Mouse (Mus musculus): ENCODE results near the gene Grhl1. TPM values are rescaled to one million over a fixed set of nuclear protein-coding genes. Genes with fewer than 3 reads are reported as not detected.
A peak's percentile ranks its signal among the peaks of the same experiment; 100 is the strongest.

Gene Grhl1
- polyA plus RNA-seq, 1 experiment from 2014 or later, result 12.0 TPM

DNA sequence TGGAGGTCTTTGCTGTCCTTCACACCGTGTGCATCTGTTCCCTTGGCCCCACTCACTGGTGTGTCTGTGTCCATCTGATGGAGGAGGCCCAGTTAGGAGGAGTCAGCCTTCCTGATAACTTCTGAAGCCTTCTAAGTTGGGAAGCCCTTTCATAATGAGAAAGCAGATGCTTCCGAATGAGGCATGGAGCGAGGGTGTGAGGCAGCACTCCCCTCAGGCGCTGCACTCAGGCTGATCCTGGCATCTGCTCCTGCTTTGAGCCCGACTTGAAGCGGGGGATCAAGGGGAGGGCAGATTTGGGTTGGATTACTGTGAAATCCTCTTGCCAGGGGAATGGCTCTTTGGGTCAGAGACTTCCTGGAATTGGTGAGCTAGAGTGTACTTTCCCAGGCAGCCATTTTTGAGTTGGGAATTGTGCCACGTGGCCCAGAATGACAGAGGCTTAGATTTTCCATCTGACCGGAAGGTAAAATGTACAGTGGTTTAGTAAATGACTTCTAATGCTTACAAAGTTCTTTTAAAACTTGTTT is 27.3 kb downstream of the Grhl1 start:
- no peak overlapping the region for H3K4me3 ChIP-seq (ENCODE audit: low read depth, low read length)
- no peak overlapping the region for H3K27ac ChIP-seq (replicated peaks; ENCODE audit: low read depth, low read length)
- H3K27me3 ChIP-seq (replicated peaks; ENCODE audit: control insufficient read depth, insufficient read depth, low read length), result no peaks in the 10 kb centered on the region
- WGBS, result 44% methylated on average over 8 of the region's 8 CpGs
- no peaks in the 10 kb centered on the region; the same call in 1 of the 2 replicates for H3K4me1 ChIP-seq (ENCODE audit: control insufficient read depth, insufficient read depth, low read length)
- ATAC-seq (ENCODE audit: low read depth) (no peak; the same call in 1 of the 2 replicates), DNase-seq (ENCODE audit: low spot score) (peak; percentile 66)
- H3K9ac ChIP-seq (ENCODE audit: low read depth, low read length), result no peak overlapping the region
- H3K4me2 ChIP-seq (ENCODE audit: low read depth, low read length), result no peak overlapping the region
- no peaks in the 10 kb centered on the region for H3K36me3 ChIP-seq (ENCODE audit: control insufficient read depth, insufficient read depth, low read length)
- no peaks in the 10 kb centered on the region for H3K9me3 ChIP-seq (ENCODE audit: control insufficient read depth, low read length)

DNA sequence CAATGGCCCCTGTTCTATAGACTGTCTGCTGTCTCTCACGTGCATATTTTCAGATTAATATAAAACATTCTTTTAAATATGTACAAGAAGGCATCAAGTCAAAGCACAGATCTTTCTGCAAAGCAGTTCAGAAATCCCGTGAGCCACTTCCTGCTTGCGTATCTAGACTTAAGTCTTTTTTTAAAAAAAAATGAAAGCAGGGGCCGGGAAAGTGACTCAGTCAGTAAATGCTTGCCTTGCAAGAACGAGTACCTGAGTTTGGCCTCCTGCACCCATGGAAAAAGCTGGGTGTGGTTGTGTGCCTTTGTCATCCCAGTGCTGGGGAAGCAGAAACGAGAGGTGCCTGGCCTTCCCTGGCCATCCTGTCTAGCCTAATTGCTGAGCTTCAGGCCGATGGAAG is 28.0 kb downstream of the Grhl1 start:
- no peak for ATAC-seq (ENCODE audit: low read depth)
- Histone ChIP-seq H3K27ac (replicated peaks; ENCODE audit: low read depth, low read length) (no peak overlapping the region), H3K4me1 (ENCODE audit: control insufficient read depth, insufficient read depth, low read length) (no peaks in the 10 kb centered on the region; the same call in 1 of the 2 replicates), H3K36me3 (ENCODE audit: control insufficient read depth, insufficient read depth, low read length) (no peaks in the 10 kb centered on the region), H3K4me2 (ENCODE audit: low read depth, low read length) (no peak overlapping the region), H3K27me3 (replicated peaks; ENCODE audit: control insufficient read depth, insufficient read depth, low read length) (no peaks in the 10 kb centered on the region), H3K9me3 (ENCODE audit: control insufficient read depth, low read length) (no peaks in the 10 kb centered on the region), H3K4me3 (ENCODE audit: low read depth, low read length) (no peak overlapping the region), H3K9ac (ENCODE audit: low read depth, low read length) (no peak overlapping the region)
- no peak for DNase-seq (ENCODE audit: low spot score)
- WGBS, result 81% methylated on average over 7 of the region's 7 CpGs

GRCm38 (mm10) chr12:24600806-24601205 is 28.7 kb downstream of the Grhl1 start:
- Histone ChIP-seq H3K4me2 (ENCODE audit: low read depth, low read length) (no peak overlapping the region), H3K9me3 (ENCODE audit: control insufficient read depth, low read length) (no peaks in the 10 kb centered on the region), H3K27ac (replicated peaks; ENCODE audit: low read depth, low read length) (no peak overlapping the region), H3K4me3 (ENCODE audit: low read depth, low read length) (no peak overlapping the region), H3K4me1 (ENCODE audit: control insufficient read depth, insufficient read depth, low read length) (no peaks in the 10 kb centered on the region; the same call in 1 of the 2 replicates), H3K9ac (ENCODE audit: low read depth, low read length) (no peak overlapping the region), H3K27me3 (replicated peaks; ENCODE audit: control insufficient read depth, insufficient read depth, low read length) (no peaks in the 10 kb centered on the region), H3K36me3 (ENCODE audit: control insufficient read depth, insufficient read depth, low read length) (no peaks in the 10 kb centered on the region)
- WGBS, result 6% methylated on average over 9 of the region's 9 CpGs
- ATAC-seq (ENCODE audit: low read depth) (peak; percentile 83), DNase-seq (ENCODE audit: low spot score) (peak; percentile 84)

DNA sequence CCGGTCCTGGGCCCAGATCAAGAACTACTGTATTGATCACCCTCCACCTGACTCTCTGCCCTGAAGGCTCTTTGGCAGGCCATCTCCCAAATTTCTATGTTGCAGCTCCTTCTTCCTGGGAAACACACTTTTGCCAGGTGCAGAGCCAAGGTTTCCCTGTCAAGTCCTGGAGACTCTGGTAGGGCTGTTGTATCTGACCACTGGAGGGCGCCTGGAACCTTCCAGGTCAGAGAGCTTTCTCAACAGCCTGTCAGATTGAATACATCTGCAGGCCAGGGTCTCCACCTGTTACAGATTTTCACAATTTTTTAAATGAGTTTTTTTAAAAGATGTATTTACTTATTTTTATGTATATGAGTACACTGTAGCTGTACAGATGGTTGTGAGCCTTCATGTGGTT is 31.2 kb downstream of the Grhl1 start:
- ATAC-seq (ENCODE audit: low read depth), result no peak
- H3K27ac ChIP-seq (replicated peaks; ENCODE audit: low read depth, low read length), result no peak overlapping the region
- WGBS, result 45% methylated on average over 2 of the region's 2 CpGs

DNA sequence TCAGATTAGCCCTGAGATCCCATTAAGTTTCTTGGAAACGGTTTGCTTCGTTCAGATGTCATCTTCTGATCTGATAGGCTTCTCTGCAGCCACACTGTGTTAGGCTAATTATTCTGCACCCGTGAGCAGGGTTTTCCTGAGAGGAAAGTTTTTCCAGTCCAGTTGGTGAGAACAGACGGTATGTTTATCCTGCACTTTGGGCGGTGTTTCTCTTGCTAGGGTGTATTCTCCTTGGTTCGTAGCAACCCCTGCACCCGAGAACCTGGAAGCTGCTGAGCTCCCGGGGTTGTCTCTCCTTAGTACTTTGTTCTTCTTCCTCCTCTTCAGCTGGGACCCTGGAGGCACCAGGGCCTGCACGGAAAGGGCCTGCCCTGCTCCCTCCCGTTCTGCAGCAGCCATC is 34.1 kb downstream of the Grhl1 start:
- no peak for DNase-seq (ENCODE audit: low spot score)
- no peak overlapping the region for H3K9ac ChIP-seq (ENCODE audit: low read depth, low read length)
- no peak overlapping the region for H3K27ac ChIP-seq (replicated peaks; ENCODE audit: low read depth, low read length)
- H3K4me2 ChIP-seq (ENCODE audit: low read depth, low read length), result no peak overlapping the region
- no peaks in the 10 kb centered on the region for H3K9me3 ChIP-seq (ENCODE audit: control insufficient read depth, low read length)
- H3K27me3 ChIP-seq (replicated peaks; ENCODE audit: control insufficient read depth, insufficient read depth, low read length), result no peaks in the 10 kb centered on the region
- 65% methylated on average over 10 of the region's 10 CpGs for WGBS
- no peak for ATAC-seq (ENCODE audit: low read depth)
- no peaks in the 10 kb centered on the region for H3K4me1 ChIP-seq (ENCODE audit: control insufficient read depth, insufficient read depth, low read length)
- H3K4me3 ChIP-seq (ENCODE audit: low read depth, low read length), result no peak overlapping the region
- H3K36me3 ChIP-seq (ENCODE audit: control insufficient read depth, insufficient read depth, low read length), result no peaks in the 10 kb centered on the region

More for the DNA sequence above, 31.2 kb downstream of the Grhl1 start:
- no peak overlapping the region for H3K4me2 ChIP-seq (ENCODE audit: low read depth, low read length)
- no peaks in the 10 kb centered on the region for H3K36me3 ChIP-seq (ENCODE audit: control insufficient read depth, insufficient read depth, low read length)
- DNase-seq (ENCODE audit: low spot score), result peak; percentile 81
- H3K4me1 ChIP-seq (ENCODE audit: control insufficient read depth, insufficient read depth, low read length), result no peaks in the 10 kb centered on the region; the same call in 1 of the 2 replicates
- no peak overlapping the region for H3K9ac ChIP-seq (ENCODE audit: low read depth, low read length)
- H3K27me3 ChIP-seq (replicated peaks; ENCODE audit: control insufficient read depth, insufficient read depth, low read length), result no peaks in the 10 kb centered on the region
- H3K9me3 ChIP-seq (ENCODE audit: control insufficient read depth, low read length), result no peaks in the 10 kb centered on the region
- H3K4me3 ChIP-seq (ENCODE audit: low read depth, low read length), result no peak overlapping the region

DNA sequence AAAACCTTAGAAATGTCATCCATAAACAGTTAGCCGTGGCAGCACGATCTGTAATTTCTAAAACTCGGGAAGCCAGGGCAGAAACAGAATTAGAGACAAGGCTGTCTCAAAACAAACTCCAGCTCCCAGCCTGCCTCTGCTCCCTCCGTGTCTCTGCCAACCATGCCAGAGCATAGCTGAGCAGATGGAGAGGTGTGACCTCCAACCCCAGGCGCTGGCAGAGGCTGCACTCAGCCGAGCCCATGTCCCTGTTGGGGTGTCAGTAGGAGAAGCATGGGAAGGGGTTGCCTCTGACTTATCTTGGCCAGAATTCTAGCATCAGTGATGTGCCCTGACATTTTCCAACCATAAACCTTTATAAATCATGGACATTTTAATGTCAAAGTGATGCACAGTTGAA is 40.5 kb downstream of the Grhl1 start:
- no peaks in the 10 kb centered on the region for H3K36me3 ChIP-seq (ENCODE audit: control insufficient read depth, insufficient read depth, low read length)
- no peaks in the 10 kb centered on the region for H3K9me3 ChIP-seq (ENCODE audit: control insufficient read depth, low read length)
- WGBS, result 67% methylated on average over 6 of the region's 6 CpGs
- no peak overlapping the region for H3K4me3 ChIP-seq (ENCODE audit: low read depth, low read length)
- H3K4me1 ChIP-seq (ENCODE audit: control insufficient read depth, insufficient read depth, low read length), result no peaks in the 10 kb centered on the region
- no peak overlapping the region for H3K4me2 ChIP-seq (ENCODE audit: low read depth, low read length)
- no peaks in the 10 kb centered on the region for H3K27me3 ChIP-seq (replicated peaks; ENCODE audit: control insufficient read depth, insufficient read depth, low read length)
- ATAC-seq (ENCODE audit: low read depth) (no peak), DNase-seq (ENCODE audit: low spot score) (no peak)
- no peak overlapping the region for H3K9ac ChIP-seq (ENCODE audit: low read depth, low read length)
- H3K27ac ChIP-seq (replicated peaks; ENCODE audit: low read depth, low read length), result no peak overlapping the region

- no peak overlapping the region for H3K4me2 ChIP-seq (ENCODE audit: low read depth, low read length)
- DNase-seq (ENCODE audit: low spot score) (no peak), ATAC-seq (ENCODE audit: low read depth) (no peak)
- no peaks in the 10 kb centered on the region for H3K4me1 ChIP-seq (ENCODE audit: control insufficient read depth, insufficient read depth, low read length)
- H3K4me3 ChIP-seq (ENCODE audit: low read depth, low read length), result no peak overlapping the region
- H3K9ac ChIP-seq (ENCODE audit: low read depth, low read length), result no peak overlapping the region
- H3K9me3 ChIP-seq (ENCODE audit: control insufficient read depth, low read length), result no peaks in the 10 kb centered on the region
- 73% methylated on average over 17 of the region's 17 CpGs for WGBS
- H3K27ac ChIP-seq (replicated peaks; ENCODE audit: low read depth, low read length), result no peak overlapping the region
- H3K27me3 ChIP-seq (replicated peaks; ENCODE audit: control insufficient read depth, insufficient read depth, low read length), result no peaks in the 10 kb centered on the region
- H3K36me3 ChIP-seq (ENCODE audit: control insufficient read depth, insufficient read depth, low read length), result no peaks in the 10 kb centered on the region
Observed at GRCm38 (mm10) chr12:24614452-24615075, 42.5 kb downstream of the Grhl1 start.

GRCm38 (mm10) chr12:24615140-24615539 is 43.1 kb downstream of the Grhl1 start:
- no peak for ATAC-seq (ENCODE audit: low read depth)
- H3K27me3 ChIP-seq (replicated peaks; ENCODE audit: control insufficient read depth, insufficient read depth, low read length), result no peaks in the 10 kb centered on the region
- 70% methylated on average over 3 of the region's 3 CpGs for WGBS
- no peaks in the 10 kb centered on the region for H3K36me3 ChIP-seq (ENCODE audit: control insufficient read depth, insufficient read depth, low read length)
- H3K4me2 ChIP-seq (ENCODE audit: low read depth, low read length), result no peak overlapping the region
- no peak overlapping the region for H3K27ac ChIP-seq (replicated peaks; ENCODE audit: low read depth, low read length)
- no peak for DNase-seq (ENCODE audit: low spot score)
- H3K4me1 ChIP-seq (ENCODE audit: control insufficient read depth, insufficient read depth, low read length), result no peaks in the 10 kb centered on the region
- H3K9ac ChIP-seq (ENCODE audit: low read depth, low read length), result no peak overlapping the region
- no peaks in the 10 kb centered on the region for H3K9me3 ChIP-seq (ENCODE audit: control insufficient read depth, low read length)
- H3K4me3 ChIP-seq (ENCODE audit: low read depth, low read length), result no peak overlapping the region

GRCm38 (mm10) chr12:24619436-24619835 is 47.4 kb downstream of the Grhl1 start:
- ATAC-seq (ENCODE audit: low read depth), result no peak
- Histone ChIP-seq H3K4me3 (ENCODE audit: low read depth, low read length) (no peak overlapping the region), H3K27ac (replicated peaks; ENCODE audit: low read depth, low read length) (no peak overlapping the region), H3K4me1 (ENCODE audit: control insufficient read depth, insufficient read depth, low read length) (no peaks in the 10 kb centered on the region), H3K9ac (ENCODE audit: low read depth, low read length) (no peak overlapping the region), H3K36me3 (ENCODE audit: control insufficient read depth, insufficient read depth, low read length) (no peaks in the 10 kb centered on the region), H3K27me3 (replicated peaks; ENCODE audit: control insufficient read depth, insufficient read depth, low read length) (no peaks in the 10 kb centered on the region), H3K4me2 (ENCODE audit: low read depth, low read length) (no peak overlapping the region), H3K9me3 (ENCODE audit: control insufficient read depth, low read length) (no peaks in the 10 kb centered on the region)
- 82% methylated on average over 4 of the region's 4 CpGs for WGBS
- no peak for DNase-seq (ENCODE audit: low spot score)
